Mouse (Mus musculus) frontal cortex, postnatal 36 days (tissue): ENCODE results near the gene Adcy9.

Source experiments
- DNase-seq, 2 experiments: peaks; one replicate each; pipeline ENCODE4 v3.0.0; 2022; ENCODE audit warnings: low spot score in 2 of 2

The Adcy9 gene

GRCm38 (mm10) chr16:4320856-4321255 is 99.4 kb downstream of the Adcy9 start:
- no peak for DNase-seq

- no peak for DNase-seq
Measured at GRCm38 (mm10) chr16:4318001-4318526, 102.2 kb downstream of the Adcy9 start.

GRCm38 (mm10) chr16:4316094-4316474 is 104.2 kb downstream of the Adcy9 start:
- peak; percentile 75 to 92 for DNase-seq

- DNase-seq: no peak
Measured at GRCm38 (mm10) chr16:4315352-4316093, 104.8 kb downstream of the Adcy9 start.

GRCm38 (mm10) chr16:4314891-4315290 is 105.4 kb downstream of the Adcy9 start:
- no peak for DNase-seq

GRCm38 (mm10) chr16:4312018-4312417 is 108.3 kb downstream of the Adcy9 start:
- DNase-seq: no peak

- no peak for DNase-seq
Measured at GRCm38 (mm10) chr16:4311608-4312007, 108.7 kb downstream of the Adcy9 start.

GRCm38 (mm10) chr16:4307795-4308194 is 112.5 kb downstream of the Adcy9 start:
- no peak for DNase-seq

GRCm38 (mm10) chr16:4304176-4304922 is 115.9 kb downstream of the Adcy9 start:
- DNase-seq: no peak

GRCm38 (mm10) chr16:4303554-4303953 is 116.7 kb downstream of the Adcy9 start:
- no peak for DNase-seq

- DNase-seq: no peak
Measured at GRCm38 (mm10) chr16:4300280-4300679, 120.0 kb downstream of the Adcy9 start.

- no peak for DNase-seq
Measured at GRCm38 (mm10) chr16:4293259-4293658, 127.0 kb downstream of the Adcy9 start.

GRCm38 (mm10) chr16:4289507-4289906 is 130.8 kb downstream of the Adcy9 start:
- DNase-seq: no peak

- no peak for DNase-seq
Measured at GRCm38 (mm10) chr16:4286593-4286992, 133.7 kb downstream of the Adcy9 start.

- DNase-seq: no peak
Measured at GRCm38 (mm10) chr16:4285257-4285656, 135.0 kb downstream of the Adcy9 start.

GRCm38 (mm10) chr16:4283267-4283851 is 136.9 kb downstream of the Adcy9 start:
- DNase-seq: no peak

- DNase-seq: no peak
Measured at GRCm38 (mm10) chr16:4281470-4281869, 138.8 kb downstream of the Adcy9 start.

GRCm38 (mm10) chr16:4280949-4281348 is 139.3 kb downstream of the Adcy9 start:
- no peak for DNase-seq

GRCm38 (mm10) chr16:4279601-4280000 is 140.7 kb downstream of the Adcy9 start:
- DNase-seq: no peak

- no peak for DNase-seq
Measured at GRCm38 (mm10) chr16:4276621-4277020, 143.7 kb downstream of the Adcy9 start.

- no peak for DNase-seq
Measured at GRCm38 (mm10) chr16:4276151-4276550, 144.1 kb downstream of the Adcy9 start.

GRCm38 (mm10) chr16:4273702-4274476 is 146.4 kb downstream of the Adcy9 start:
- DNase-seq: peak; percentile 77 to 87
